Mouse (Mus musculus): Measurements from ENCODE around the gene Chaf1a. TPM values are rescaled to one million over a fixed set of nuclear protein-coding genes. Genes with fewer than 3 reads are reported as not detected.

Chaf1a gene
- polyA plus RNA-seq, 1 experiment: 0.99 TPM

DNA sequence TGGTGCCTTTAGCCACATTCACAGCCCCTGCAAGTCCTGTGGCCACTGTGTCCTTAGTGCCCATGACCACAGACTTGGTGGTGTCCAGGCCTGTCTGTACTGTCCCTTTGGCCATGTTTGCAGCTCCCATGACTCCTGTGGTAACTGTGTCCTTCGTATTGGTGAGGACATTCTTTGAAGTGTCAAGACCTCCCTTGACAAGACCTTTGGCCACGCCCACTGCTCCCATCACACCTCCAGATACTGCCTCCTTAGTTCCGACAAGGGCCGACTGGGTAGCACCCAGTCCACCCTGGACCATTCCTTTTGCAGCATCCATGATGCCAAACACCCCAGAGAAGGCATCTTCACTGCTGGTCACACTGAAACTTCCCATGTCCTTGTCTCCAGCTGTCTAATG, 66.7 kb downstream of the Chaf1a start:
- no peaks in the 10 kb centered on the region for H3K4me1 ChIP-seq (ENCODE audit: control insufficient read depth, insufficient read depth, insufficient read length, low read length)
- peak overlapping the region; percentile 98 for H3K27ac ChIP-seq (replicated peaks; ENCODE audit: low read depth, low read length)
- H3K4me3 ChIP-seq (ENCODE audit: insufficient read depth, low read depth, low read length): no peak overlapping the region

DNA sequence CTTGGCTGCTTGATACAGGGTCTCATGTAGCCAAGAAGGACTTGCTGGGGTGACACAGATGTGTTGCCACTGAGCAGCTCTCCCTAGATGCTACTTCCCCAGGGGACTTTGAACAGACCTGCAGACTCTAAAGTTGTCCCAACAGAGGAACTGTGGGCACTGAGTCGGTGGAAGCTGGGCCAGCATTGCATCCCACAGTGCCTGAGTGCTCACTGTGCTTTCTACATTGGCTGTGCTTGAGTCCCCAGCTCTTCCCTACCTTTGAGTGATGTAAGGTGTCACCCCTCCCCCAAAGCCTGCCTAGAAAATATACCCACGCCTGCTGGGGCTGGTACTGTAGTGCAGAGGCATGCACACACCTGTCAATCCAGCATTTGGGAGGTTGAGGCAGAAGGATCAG, 67.5 kb downstream of the Chaf1a start:
- Histone ChIP-seq H3K4me3 (ENCODE audit: insufficient read depth, low read depth, low read length) (peak overlapping the region; percentile 55), H3K27ac (replicated peaks; ENCODE audit: low read depth, low read length) (peak overlapping the region; percentile 98), H3K4me1 (ENCODE audit: control insufficient read depth, insufficient read depth, insufficient read length, low read length) (no peaks in the 10 kb centered on the region)

DNA sequence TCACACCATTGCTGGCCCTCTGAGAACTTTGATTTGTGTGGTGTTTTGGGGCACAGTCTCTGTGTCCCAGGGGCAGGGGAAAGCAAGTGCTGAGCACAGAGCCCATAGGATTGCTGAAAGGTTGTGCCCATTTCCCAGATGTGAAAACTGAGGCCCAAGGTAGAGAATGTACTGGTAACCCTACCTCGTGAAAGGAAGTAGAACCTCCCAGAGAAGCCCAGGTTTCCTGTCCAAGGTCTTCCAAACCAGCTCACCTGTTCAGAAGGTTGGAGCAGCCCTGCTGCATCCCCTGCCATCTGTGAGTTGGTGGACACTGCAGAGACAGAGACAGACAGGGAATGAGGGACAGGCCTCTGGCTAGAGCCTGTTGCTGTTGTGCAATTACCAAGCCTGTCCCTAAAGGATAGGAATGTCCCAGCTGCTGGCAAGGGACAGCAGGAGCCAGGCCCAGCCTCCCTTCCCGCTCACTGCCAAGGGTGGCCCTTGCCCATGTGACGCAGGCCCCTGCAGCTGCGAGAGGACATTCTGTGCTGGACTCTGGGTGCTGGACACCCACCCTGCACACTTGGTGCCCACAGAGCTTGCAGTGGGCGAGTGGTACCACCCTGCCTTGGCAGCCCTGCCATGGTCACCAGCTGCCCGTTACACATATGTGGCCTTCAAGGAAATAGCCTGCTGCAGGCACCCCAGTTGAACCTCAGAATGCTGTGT, 68.2 kb downstream of the Chaf1a start:
- Histone ChIP-seq H3K4me3 (ENCODE audit: insufficient read depth, low read depth, low read length) (peak overlapping the region; percentile 55), H3K27ac (replicated peaks; ENCODE audit: low read depth, low read length) (peak overlapping the region; percentile 98), H3K4me1 (ENCODE audit: control insufficient read depth, insufficient read depth, insufficient read length, low read length) (no peaks in the 10 kb centered on the region)

DNA sequence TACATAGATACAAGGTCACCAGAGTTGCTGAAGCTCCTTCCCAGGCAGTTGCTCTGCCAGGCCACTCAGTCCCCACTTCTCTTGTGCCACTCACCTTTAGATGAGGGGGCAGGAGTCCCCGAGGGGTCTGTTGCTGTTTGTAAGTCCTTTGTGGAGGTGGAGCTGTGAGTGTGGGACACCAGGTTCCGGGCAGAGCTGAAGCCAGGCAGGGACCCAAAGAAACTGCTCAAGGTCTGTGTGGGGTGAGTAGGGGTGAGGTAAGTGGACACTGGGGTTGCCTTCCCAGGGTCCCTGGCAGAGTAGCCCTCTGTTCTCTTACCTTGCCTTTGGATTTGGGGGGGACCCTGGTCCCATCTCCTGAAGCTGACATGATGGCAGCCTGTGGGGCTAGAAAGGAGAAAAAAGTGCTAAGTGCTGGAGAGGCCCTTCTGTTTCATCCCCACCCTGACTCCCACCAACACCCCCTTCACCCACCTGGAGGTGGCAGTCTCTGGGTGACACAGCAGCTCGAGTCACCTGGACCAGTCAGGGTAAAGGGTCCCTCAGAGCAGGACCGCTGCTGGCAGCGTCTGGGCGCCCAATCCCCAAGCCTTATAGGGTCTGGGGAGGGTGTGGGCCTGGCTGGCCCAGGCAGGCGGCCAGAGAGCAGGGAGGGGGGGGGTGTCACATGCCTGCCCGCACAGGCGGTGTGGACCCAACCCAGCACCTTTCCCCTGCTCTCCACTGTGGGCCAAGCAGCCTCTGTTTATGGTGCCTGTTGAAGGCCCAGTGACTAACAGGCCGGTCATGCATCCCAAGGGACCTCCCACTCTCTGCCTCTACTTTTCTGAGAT, 69.2 kb downstream of the Chaf1a start, which contains the start of gene Plin4:
Gene Plin4 (minus strand): TSS at position 585 of the 833 bp plus-strand sequence.
- Histone ChIP-seq H3K27ac (replicated peaks; ENCODE audit: low read depth, low read length) (peak within 1 kb of the TSS; percentile 98), H3K4me3 (ENCODE audit: insufficient read depth, low read depth, low read length) (peak within 1 kb of the TSS; percentile 55), H3K4me1 (ENCODE audit: control insufficient read depth, insufficient read depth, insufficient read length, low read length) (no peaks in the 10 kb centered on the region)

DNA sequence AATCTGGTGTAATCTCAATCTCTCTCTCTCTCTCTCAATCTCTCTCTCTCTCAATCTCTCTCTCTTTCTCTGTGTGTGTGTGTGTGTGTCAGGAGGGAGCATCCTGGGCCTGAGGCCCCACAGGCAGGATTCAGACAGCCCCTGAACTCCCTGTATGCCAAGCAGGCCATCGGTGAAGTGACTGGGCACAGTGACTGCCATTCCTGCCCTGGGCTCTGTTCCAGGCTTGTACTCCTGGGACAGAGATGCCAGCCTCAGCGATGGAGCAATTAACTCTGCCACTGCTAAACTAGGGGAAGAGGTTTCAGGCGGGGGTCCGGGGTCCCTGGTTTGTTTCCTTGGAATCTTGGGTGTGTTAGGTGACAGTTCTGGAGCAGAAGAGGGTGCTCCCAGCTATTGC, 70.3 kb downstream of the Chaf1a start:
- H3K4me1 ChIP-seq (ENCODE audit: control insufficient read depth, insufficient read depth, insufficient read length, low read length): no peaks in the 10 kb centered on the region
- peak overlapping the region; percentile 98 for H3K27ac ChIP-seq (replicated peaks; ENCODE audit: low read depth, low read length)
- no peak overlapping the region for H3K4me3 ChIP-seq (ENCODE audit: insufficient read depth, low read depth, low read length)

DNA sequence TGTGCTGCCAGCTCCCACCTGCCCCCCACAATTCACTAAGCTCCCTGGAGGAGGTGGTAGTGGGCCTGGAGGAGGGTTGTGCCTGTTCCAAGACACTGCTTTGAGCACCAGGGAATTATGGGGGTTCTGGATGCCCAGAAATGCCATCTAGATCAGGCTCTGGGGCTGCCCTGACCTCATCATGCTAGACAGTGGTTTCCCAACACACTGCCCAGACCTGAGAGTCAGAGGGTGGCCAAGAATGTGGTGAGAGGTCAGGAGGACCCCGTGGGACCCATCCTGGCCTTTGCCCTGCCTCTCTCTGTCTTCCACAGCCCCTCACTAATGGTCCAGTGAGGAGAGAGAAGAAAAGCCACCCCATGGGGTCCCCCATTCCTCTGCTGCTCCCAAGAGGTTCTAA, 70.8 kb downstream of the Chaf1a start:
- Histone ChIP-seq H3K4me3 (ENCODE audit: insufficient read depth, low read depth, low read length) (no peak overlapping the region), H3K27ac (replicated peaks; ENCODE audit: low read depth, low read length) (peak overlapping the region; percentile 91), H3K4me1 (ENCODE audit: control insufficient read depth, insufficient read depth, insufficient read length, low read length) (no peaks in the 10 kb centered on the region)

DNA sequence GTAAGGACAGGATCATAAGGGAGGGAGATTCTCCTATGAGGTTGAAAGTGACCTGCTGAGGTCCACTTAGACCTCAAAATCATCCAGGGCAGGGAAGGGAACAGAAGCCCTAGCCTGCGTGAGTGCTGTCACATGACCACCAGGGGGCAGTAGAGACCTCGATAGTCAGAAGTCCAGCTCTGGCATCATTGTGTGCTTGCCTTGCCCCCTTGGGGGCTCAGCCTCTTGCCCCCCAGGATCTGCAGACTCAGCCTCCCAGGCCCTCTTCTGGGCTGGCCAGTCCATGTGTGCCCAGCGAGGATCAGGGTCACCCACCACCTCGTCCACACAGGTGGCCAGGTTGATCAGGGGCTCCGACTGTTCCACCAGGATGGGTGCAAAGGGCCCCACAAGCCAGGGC, 71.6 kb downstream of the Chaf1a start:
- Histone ChIP-seq H3K4me3 (ENCODE audit: insufficient read depth, low read depth, low read length) (no peak overlapping the region), H3K4me1 (ENCODE audit: control insufficient read depth, insufficient read depth, insufficient read length, low read length) (no peaks in the 10 kb centered on the region), H3K27ac (replicated peaks; ENCODE audit: low read depth, low read length) (peak overlapping the region; percentile 91)

DNA sequence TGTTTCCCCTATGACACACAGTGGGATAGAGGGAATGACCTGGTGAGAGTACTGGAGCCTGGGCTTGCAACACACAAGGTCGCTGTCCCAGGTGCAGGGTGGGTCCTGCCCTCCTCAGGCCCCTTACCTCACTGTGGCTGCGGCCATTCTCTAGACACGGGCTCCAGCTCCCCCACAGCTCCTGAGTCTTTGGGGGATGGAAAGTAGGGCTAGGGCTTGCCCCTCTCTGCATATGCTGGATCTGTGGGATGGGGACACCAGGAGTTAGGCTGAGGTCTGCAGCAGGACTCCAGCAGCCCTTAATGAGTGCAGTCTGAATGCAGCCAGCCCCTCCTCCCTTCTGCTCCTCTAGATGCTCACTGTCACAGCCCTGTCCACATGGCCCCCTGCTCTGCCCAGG, 72.5 kb downstream of the Chaf1a start:
- Histone ChIP-seq H3K4me1 (ENCODE audit: control insufficient read depth, insufficient read depth, insufficient read length, low read length) (no peaks in the 10 kb centered on the region), H3K4me3 (ENCODE audit: insufficient read depth, low read depth, low read length) (peak overlapping the region; percentile 4; the same call in 1 of the 2 replicates), H3K27ac (replicated peaks; ENCODE audit: low read depth, low read length) (peak overlapping the region; percentile 36)

DNA sequence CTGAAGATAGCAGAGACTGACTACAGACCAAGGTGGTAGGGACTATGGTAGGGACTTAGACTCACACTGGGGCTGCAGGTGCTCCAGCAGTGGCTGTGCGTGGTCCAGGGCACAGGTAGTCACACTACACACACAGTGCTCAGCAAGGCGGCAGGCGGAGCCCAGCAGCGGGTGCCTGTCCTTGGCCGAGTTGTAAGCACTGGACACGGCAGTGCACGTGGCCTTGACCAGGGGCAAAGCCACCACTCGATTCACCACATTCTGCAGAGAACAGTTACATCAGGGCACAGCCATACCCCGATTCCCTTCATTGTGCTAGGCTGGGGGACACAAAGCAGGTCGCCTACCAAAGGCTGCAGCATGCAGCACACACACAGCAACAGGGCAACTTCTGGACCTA, 76.0 kb downstream of the Chaf1a start:
- peak overlapping the region; percentile 96 for H3K27ac ChIP-seq (replicated peaks; ENCODE audit: low read depth, low read length)
- H3K4me3 ChIP-seq (ENCODE audit: insufficient read depth, low read depth, low read length): peak overlapping the region; percentile 78

DNA sequence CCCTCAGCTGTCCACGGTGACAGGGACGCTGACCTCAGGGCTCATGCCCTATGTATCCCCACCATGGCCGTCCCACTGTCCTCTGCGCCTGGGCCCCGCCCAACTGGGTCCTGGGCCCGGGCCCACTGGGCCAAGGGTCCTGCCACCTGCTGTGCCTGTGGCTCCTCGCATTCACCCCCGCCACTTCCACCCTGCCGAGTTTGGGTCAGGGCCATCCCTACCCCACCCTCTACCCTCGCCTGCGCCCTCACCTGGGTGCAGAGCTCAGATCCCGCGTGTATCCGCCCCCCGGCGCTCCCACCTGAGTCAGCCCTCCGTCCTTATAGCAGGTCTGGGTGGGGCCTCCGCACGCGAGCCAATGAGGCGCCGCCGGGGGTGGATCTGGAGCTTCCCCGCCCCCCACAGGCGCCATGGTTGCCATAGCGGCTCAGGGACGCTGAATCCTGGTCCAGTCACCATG, 77.0 kb downstream of the Chaf1a start, which contains the start of gene Plin5:
Gene Plin5 (minus strand): TSS at position 346 of the 460 bp plus-strand sequence.
- peak within 1 kb of the TSS; percentile 78 for H3K4me3 ChIP-seq (ENCODE audit: insufficient read depth, low read depth, low read length)
- peaks cover 4% of the 10 kb centered on the region; the same call in 1 of the 2 replicates for H3K4me1 ChIP-seq (ENCODE audit: control insufficient read depth, insufficient read depth, insufficient read length, low read length)
- H3K27ac ChIP-seq (replicated peaks; ENCODE audit: low read depth, low read length): peak within 1 kb of the TSS; percentile 96

More for the DNA sequence above, 76.0 kb downstream of the Chaf1a start:
- 0 out of 2 replicates have a peak, but pooled peaks cover 4% of the 10 kb centered on the region for H3K4me1 ChIP-seq (ENCODE audit: control insufficient read depth, insufficient read depth, insufficient read length, low read length)

DNA sequence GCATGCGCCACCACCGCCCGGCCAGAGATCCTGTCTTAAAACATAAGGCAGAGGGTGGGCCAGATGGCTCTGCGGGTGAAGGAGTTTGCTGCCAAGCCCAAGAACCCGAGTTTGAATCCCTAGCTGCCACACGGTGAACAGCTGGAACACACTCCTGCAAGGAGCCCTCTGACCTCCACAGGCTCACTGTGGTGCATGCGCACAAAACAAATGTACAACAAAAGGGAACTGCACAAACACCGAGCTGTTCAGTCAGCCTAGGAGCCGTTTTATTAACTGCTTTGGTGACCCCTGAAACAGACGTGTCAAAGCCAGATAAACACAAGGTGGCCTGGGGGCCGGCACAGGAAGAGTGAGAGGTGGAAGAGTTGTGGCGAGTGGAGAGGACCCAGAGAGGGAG, 79.2 kb downstream of the Chaf1a start:
- H3K4me3 ChIP-seq (ENCODE audit: insufficient read depth, low read depth, low read length): peak overlapping the region; percentile 64
- peak overlapping the region; percentile 32 for H3K27ac ChIP-seq (replicated peaks; ENCODE audit: low read depth, low read length)
- H3K4me1 ChIP-seq (ENCODE audit: control insufficient read depth, insufficient read depth, insufficient read length, low read length): peaks cover 7% of the 10 kb centered on the region; the same call in 1 of the 2 replicates

DNA sequence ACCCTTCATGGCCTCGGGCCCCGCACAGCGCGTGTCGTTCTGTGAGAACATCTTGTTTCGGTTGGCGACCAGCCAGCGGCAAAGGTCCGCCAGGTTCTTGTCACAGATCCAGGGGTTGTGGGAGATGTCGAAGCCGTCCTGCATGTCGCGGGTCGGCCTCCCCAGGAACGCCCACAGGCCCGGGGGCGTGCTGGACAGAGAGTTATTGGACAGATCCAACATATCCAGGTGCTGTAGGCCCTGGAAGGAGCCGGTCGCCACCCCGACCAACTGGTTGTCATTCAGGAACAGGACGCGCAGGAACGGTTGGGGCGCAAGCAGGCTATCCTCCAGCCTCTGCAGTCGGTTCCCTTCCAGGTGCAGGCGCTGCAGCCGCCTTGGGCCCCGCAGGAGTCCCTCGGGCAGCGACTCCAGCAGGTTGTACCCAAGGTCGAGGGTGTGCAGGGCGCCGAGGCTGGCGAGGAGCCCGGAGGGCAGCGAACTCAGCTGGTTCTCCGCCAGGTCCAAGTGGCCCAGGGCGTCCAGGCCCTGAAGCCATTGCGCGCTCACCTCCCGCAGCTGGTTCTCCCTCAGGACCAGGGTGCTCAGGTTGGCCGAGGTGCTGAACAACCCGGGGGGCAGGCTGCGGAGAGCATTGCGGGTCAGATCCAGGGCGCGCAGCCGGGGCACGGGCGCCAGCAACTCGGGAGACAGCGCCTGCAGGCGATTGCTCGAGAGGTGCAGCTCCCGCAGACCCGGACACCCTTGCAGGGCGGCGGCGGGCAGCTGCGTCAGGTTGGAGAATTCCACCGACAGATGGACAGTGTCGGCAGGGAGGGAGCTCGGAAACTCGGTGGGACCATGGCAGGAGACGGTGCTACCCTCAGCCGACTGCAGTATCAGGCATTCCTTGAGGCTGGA, 80.0 kb downstream of the Chaf1a start:
- Histone ChIP-seq H3K27ac (replicated peaks; ENCODE audit: low read depth, low read length) (peak overlapping the region; percentile 78), H3K4me3 (ENCODE audit: insufficient read depth, low read depth, low read length) (peak overlapping the region; percentile 64), H3K4me1 (ENCODE audit: control insufficient read depth, insufficient read depth, insufficient read length, low read length) (peaks cover 7% of the 10 kb centered on the region; the same call in 1 of the 2 replicates)

DNA sequence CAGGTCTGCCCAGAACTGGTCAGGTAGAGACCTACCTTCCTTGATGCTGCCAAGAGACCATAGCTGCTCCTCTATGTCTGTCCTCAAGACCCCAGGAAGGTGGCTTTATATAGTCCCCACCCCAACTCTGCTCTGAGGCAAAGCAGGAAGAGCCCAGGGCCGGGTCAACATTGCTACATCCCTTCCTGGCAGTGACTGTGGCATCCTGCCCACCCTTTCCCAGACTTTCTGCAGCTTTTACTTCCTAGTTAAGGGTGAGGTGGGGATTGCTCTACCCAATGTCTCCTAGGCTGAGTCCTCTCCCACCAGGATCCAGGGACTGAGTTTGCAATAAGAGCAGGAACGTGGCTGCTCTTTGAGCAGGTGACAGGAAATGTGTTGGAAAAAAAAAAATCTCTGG, 81.6 kb downstream of the Chaf1a start, which contains the start of gene Lrg1:
Gene Lrg1 (minus strand): TSS at position 176 of the 400 bp plus-strand sequence.
- Histone ChIP-seq H3K4me1 (ENCODE audit: control insufficient read depth, insufficient read depth, insufficient read length, low read length) (peaks cover 7% of the 10 kb centered on the region; the same call in 1 of the 2 replicates), H3K4me3 (ENCODE audit: insufficient read depth, low read depth, low read length) (peak within 1 kb of the TSS; percentile 64), H3K27ac (replicated peaks; ENCODE audit: low read depth, low read length) (peak within 1 kb of the TSS; percentile 78)
